ENCODE assay signal across 12 mouse cellular contexts in the genomic region with DNA sequence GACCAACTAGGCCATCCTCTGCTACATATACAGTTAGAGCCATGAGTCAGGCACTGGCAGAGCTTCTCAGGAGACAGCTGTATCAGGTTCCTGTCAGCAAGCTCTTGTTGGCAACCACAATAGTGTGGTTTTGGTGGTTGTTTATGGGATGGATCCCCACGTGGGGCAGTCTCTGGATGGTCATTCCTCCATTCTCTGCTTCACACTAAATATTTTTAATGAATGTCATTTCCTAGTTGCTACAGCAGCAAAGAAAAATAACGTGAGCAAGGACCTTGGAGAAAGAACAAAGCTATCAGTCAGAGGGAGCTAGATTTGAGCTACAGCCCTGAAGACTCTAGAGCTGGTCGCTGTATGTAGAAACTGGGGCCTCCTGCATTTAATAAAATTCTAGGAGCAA.
DNase-seq lines count a peak whose midpoint lies in the region; ATAC-seq and TF ChIP-seq lines count a peak whose summit lies in the region.
"Had no signal": no experiment of that assay in that cellular context is flagged by ENCODE, and none has a peak within 500 bp of the region (broad histone marks: within the 10 kb centered on the region; RNA-seq: fewer than 3 reads in every experiment).

No protein-coding gene starts in this region.

- no peak overlapping the region for H3K27ac ChIP-seq in kidney, postnatal 0 days
- peak overlapping the region; percentile 42 for H3K27ac ChIP-seq in bone marrow macrophage, adult 2 months (ENCODE audit: insufficient read depth, low read depth, low read length)
- H3K27ac ChIP-seq in forebrain, embryonic 11.5 days (ENCODE audit: low read depth, low read length) = no peak overlapping the region
- H3K27ac ChIP-seq in midbrain, embryonic 14.5 days (replicated peaks; ENCODE audit: low read depth, low read length) = no peak overlapping the region
- H3K27ac ChIP-seq: embryonic facial prominence, embryonic 15.5 days; stomach, postnatal 0 days had no signal

- TF ChIP-seq CTCF in kidney, postnatal 0 days (IDR thresholded peaks at IDR 0.05; ENCODE audit: low read depth) = no peak
- TF ChIP-seq CTCF in bone marrow macrophage, adult 2 months (IDR thresholded peaks at IDR 0.05; ENCODE audit: low read depth, low read length) = no peak

- no peak for TF ChIP-seq POLR2A in bone marrow macrophage, adult 2 months (IDR thresholded peaks at IDR 0.05; ENCODE audit: borderline replicate concordance, low read depth, low read length)

- H3K27me3 ChIP-seq in kidney, postnatal 0 days (ENCODE audit: insufficient read depth, low read length) = no peaks in the 10 kb centered on the region
- no peaks in the 10 kb centered on the region for H3K27me3 ChIP-seq in forebrain, embryonic 11.5 days (ENCODE audit: control insufficient read depth, insufficient read depth, low read length)
- no peaks in the 10 kb centered on the region for H3K27me3 ChIP-seq in midbrain, embryonic 14.5 days (ENCODE audit: control insufficient read depth, insufficient read depth, low read length)
- H3K27me3 ChIP-seq: embryonic facial prominence, embryonic 15.5 days had no signal

- DNase-seq in kidney, postnatal 0 days (ENCODE audit: low spot score) = peak; percentile 61
- no peak for DNase-seq in kidney, adult 8-10 months
- peak; percentile 59 for DNase-seq in Muller cell, postnatal 12 days (ENCODE audit: inconsistent ontology term)
- DNase-seq in lung, postnatal 14 days = peak; percentile 27
- DNase-seq in forebrain, embryonic 11.5 days (ENCODE audit: low spot score) = no peak
- no peak for DNase-seq in midbrain, embryonic 14.5 days
- DNase-seq: gastrocnemius, postnatal 36 days; liver had no signal

- WGBS in kidney, postnatal 0 days = 39% methylated on average over 3 of the region's 3 CpGs
- WGBS in forebrain, embryonic 11.5 days = 83% methylated on average over 3 of the region's 3 CpGs
- 79% methylated on average over 3 of the region's 3 CpGs for WGBS in midbrain, embryonic 14.5 days

- no peak overlapping the region for H3K4me2 ChIP-seq in kidney, postnatal 0 days (ENCODE audit: low read length)
- H3K4me2 ChIP-seq in forebrain, embryonic 11.5 days (ENCODE audit: low read depth, low read length, severe bottlenecking) = no peak overlapping the region
- H3K4me2 ChIP-seq in midbrain, embryonic 14.5 days (ENCODE audit: low read length) = no peak overlapping the region
- H3K4me2 ChIP-seq: embryonic facial prominence, embryonic 15.5 days had no signal

- ATAC-seq in kidney, postnatal 0 days (replicated peaks; ENCODE audit: low FRiP score, low read depth) = no peak
- no peak for ATAC-seq in forebrain, embryonic 11.5 days (replicated peaks; ENCODE audit: low FRiP score)
- ATAC-seq in midbrain, embryonic 14.5 days (ENCODE audit: low FRiP score, low TSS enrichment) = no peak
- ATAC-seq: forebrain, embryonic 16.5 days had no signal

- no peak overlapping the region for H3K4me3 ChIP-seq in kidney, postnatal 0 days (replicated peaks; ENCODE audit: low read depth, low read length)
- no peak overlapping the region for H3K4me3 ChIP-seq in bone marrow macrophage, adult 2 months (ENCODE audit: insufficient read depth, low read length)
- H3K4me3 ChIP-seq in forebrain, embryonic 11.5 days (ENCODE audit: low read depth, low read length) = no peak overlapping the region
- no peak overlapping the region for H3K4me3 ChIP-seq in midbrain, embryonic 14.5 days (replicated peaks; ENCODE audit: low read depth, low read length)
- H3K4me3 ChIP-seq: embryonic facial prominence, embryonic 15.5 days had no signal

- no peaks in the 10 kb centered on the region for H3K9me3 ChIP-seq in kidney, postnatal 0 days (replicated peaks; ENCODE audit: low read length)
- H3K9me3 ChIP-seq in forebrain, embryonic 11.5 days (ENCODE audit: control insufficient read depth, low read length) = no peaks in the 10 kb centered on the region
- H3K9me3 ChIP-seq in midbrain, embryonic 14.5 days (ENCODE audit: control insufficient read depth, low read length) = no peaks in the 10 kb centered on the region
- H3K9me3 ChIP-seq: embryonic facial prominence, embryonic 15.5 days had no signal

- 0 out of 2 replicates have a peak, but pooled peaks cover 5% of the 10 kb centered on the region for H3K4me1 ChIP-seq in kidney, postnatal 0 days (replicated peaks; ENCODE audit: insufficient read depth, low read length)
- H3K4me1 ChIP-seq in bone marrow macrophage, adult 2 months (ENCODE audit: control insufficient read depth, insufficient read depth, low read length) = peaks cover 20% of the 10 kb centered on the region
- no peaks in the 10 kb centered on the region for H3K4me1 ChIP-seq in forebrain, embryonic 11.5 days (replicated peaks; ENCODE audit: control insufficient read depth, insufficient read depth, low read length)
- H3K4me1 ChIP-seq in midbrain, embryonic 14.5 days (ENCODE audit: control insufficient read depth, insufficient read depth, low read length) = no peaks in the 10 kb centered on the region
- H3K4me1 ChIP-seq: embryonic facial prominence, embryonic 15.5 days had no signal

- no peaks in the 10 kb centered on the region for H3K36me3 ChIP-seq in kidney, postnatal 0 days (ENCODE audit: insufficient read depth, low read length)
- H3K36me3 ChIP-seq in forebrain, embryonic 11.5 days (ENCODE audit: control insufficient read depth, insufficient read depth, low read length) = no peaks in the 10 kb centered on the region
- H3K36me3 ChIP-seq in midbrain, embryonic 14.5 days (ENCODE audit: control insufficient read depth, insufficient read depth, low read length) = no peaks in the 10 kb centered on the region
- H3K36me3 ChIP-seq: embryonic facial prominence, embryonic 15.5 days had no signal

- H3K9ac ChIP-seq in kidney, postnatal 0 days (ENCODE audit: low read depth, low read length) = no peak overlapping the region
- no peak overlapping the region for H3K9ac ChIP-seq in forebrain, embryonic 11.5 days (ENCODE audit: low read length)
- no peak overlapping the region for H3K9ac ChIP-seq in midbrain, embryonic 14.5 days (replicated peaks; ENCODE audit: low read length)
- H3K9ac ChIP-seq: embryonic facial prominence, embryonic 15.5 days had no signal

Comparison
In these comparisons a context has a peak if more than half of its experiments do, and no peak if none do; other contexts are left out.
1. DNase-seq: peak in kidney, postnatal 0 days (single experiment), Muller cell, postnatal 12 days (single experiment) and lung, postnatal 14 days (single experiment); none in kidney, adult 8-10 months (0 of 2), forebrain, embryonic 11.5 days (single experiment) and midbrain, embryonic 14.5 days (single experiment).